Mouse (Mus musculus) cerebellum, adult 2 months (tissue): ENCODE results near the gene Ift57. TPM values are rescaled to one million over a fixed set of nuclear protein-coding genes. Genes with fewer than 3 reads are reported as not detected.

Source experiments
- DNase-seq, 2 experiments: peaks; one replicate each; pipeline ENCODE4 v3.0.0; 2021
- H3K27ac ChIP-seq: fragments of 200-500 bp; 2 replicates; pipeline ENCODE4 v1.5.1; 2012; ENCODE audit warnings: low read length, control low read depth, inconsistent platforms; ENCODE audit not compliant: insufficient read depth
- H3K27me3 ChIP-seq: fragments of 200-500 bp; 2 replicates; pipeline ENCODE4 v1.6.1; 2012; ENCODE audit warnings: inconsistent platforms, mild to moderate bottlenecking, low read length, moderate library complexity; ENCODE audit not compliant: control insufficient read depth, insufficient read depth
- H3K4me1 ChIP-seq: fragments of 200-500 bp; 2 replicates; pipeline ENCODE4 v1.6.1; 2011; ENCODE audit warnings: low read length; ENCODE audit not compliant: control insufficient read depth, insufficient read depth
- H3K4me3 ChIP-seq: fragments of 200-500 bp; replicated peaks from 2 replicates; pipeline ENCODE3; 2011; ENCODE audit warnings: mild to moderate bottlenecking, low read depth, low read length, control low read depth; ENCODE audit not compliant: insufficient read depth
- CTCF ChIP-seq: fragments of 200-500 bp; IDR thresholded peaks from 2 replicates; pipeline ENCODE4 v1.5.1; 2011; ENCODE audit warnings: low read depth, mild to moderate bottlenecking, control low read depth, low read length, moderate library complexity, borderline replicate concordance; ENCODE audit not compliant: insufficient read depth
- POLR2A ChIP-seq: fragments of 200-500 bp; IDR thresholded peaks from 2 replicates; pipeline ENCODE4 v1.6.1; 2011; ENCODE audit warnings: low read length, control low read depth, borderline replicate concordance; ENCODE audit not compliant: insufficient read depth
- WGBS: fragments of 180-500 bp; shearing (Covaris S2); methylation state at CpG from one replicate; pipeline ENCODE4 v1.1.7; 2018; 5-methylcytosine and 5-hydroxymethylcytosine counted together
- polyA plus RNA-seq: library from polyadenylated mRNA; depleted of rRNA; stranded (reverse); fragments of >200 nt; gene quantifications from 2 replicates; pipeline ENCODE4 v1.2.3, GENCODE M21; 2012

The Ift57 gene
- polyA plus RNA-seq, 1 experiment: 39.0 TPM

DNA sequence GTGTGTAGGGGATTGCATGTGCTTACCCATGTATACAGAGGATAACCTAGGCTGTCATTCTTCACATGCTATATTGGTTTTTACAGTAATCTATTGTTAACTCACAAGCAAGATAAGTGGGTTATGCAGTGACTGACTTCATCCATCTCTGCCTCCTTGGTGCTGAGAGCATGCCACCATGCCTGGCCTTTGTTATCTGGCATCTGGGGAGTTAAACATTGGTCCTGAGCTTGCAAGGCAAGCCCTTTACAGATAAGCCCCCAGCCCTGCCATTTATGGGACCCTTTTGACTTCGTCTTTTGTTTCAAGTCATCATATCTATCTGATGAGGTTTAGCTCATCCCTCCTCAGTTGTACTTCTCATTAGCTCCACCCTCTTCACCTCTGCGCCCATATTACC is 25.9 kb downstream of the Ift57 start:
- Histone ChIP-seq H3K4me3 (no peak overlapping the region), H3K27ac (no peak overlapping the region), H3K4me1 (peaks cover 27% of the 10 kb centered on the region), H3K27me3 (no peaks in the 10 kb centered on the region)
- no peak for DNase-seq
- TF ChIP-seq POLR2A (no peak), CTCF (no peak)
- 97% methylated on average over 2 of the region's 2 CpGs for WGBS

DNA sequence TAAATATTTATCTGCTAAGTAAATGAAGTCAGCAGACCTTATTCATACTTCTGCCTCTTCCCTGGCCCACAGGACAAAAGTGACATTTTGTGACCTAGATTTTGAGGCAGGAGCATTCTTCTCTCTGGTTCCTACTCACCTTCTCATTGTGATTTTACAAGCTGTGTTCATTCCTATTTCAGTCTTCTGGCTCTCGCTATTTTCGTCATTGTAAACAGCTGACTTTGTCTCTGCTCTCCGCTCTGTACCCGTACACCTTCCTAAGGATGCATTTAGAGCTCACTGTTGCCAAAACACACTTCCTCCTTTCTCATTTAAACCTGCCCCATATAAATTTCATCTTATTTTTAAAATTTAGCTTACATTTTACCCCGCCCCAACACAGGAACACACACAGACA is 26.4 kb downstream of the Ift57 start:
- Histone ChIP-seq H3K4me3 (no peak overlapping the region), H3K27ac (no peak overlapping the region), H3K4me1 (peaks cover 27% of the 10 kb centered on the region), H3K27me3 (no peaks in the 10 kb centered on the region)
- 47% methylated on average over 5 of the region's 5 CpGs for WGBS
- peak in 1 of 2 experiments; percentile 30 for DNase-seq
- TF ChIP-seq POLR2A (no peak), CTCF (no peak)

DNA sequence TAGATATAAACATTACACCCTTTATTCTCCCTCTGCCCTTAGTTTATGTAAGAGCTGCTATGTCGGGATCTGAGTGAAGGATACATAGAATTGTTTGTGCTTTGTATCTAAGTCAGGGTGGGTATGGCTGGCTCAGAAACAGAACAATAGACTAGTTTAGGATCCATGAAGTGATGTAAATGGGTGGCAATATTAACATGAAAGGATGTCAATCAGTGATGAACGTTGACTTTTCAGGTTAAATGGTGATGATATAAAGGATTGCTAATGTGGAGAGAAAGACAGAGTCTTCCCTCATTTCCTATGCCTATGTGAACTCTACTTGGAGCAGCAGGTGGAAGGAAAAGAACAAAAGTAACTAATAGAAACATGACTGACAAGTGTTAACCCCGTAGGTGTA is 27.2 kb downstream of the Ift57 start:
- Histone ChIP-seq H3K27ac (no peak overlapping the region), H3K4me3 (no peak overlapping the region), H3K4me1 (peaks cover 22% of the 10 kb centered on the region), H3K27me3 (no peaks in the 10 kb centered on the region)
- no peak for DNase-seq
- no peak for TF ChIP-seq CTCF
- no peak for TF ChIP-seq POLR2A
- 74% methylated on average over 3 of the region's 3 CpGs for WGBS

DNA sequence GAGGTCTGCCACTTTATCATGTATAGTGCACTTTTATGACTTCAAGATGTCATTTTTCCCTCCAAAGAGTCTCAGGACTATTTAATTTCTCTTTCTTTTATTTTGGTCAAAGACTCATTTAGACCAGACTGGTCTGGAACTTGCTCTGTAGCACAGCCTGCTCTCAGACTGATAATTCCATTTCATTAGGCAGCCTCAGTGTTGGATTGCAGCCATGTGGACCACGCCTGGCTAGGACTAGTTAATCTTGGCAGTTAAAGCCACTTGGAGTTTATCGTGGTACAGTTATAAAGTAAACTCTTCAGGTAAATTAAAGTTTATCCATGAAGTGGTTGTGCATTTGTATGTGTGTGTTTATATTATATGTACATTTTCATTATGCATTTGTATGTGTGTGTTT is 27.7 kb downstream of the Ift57 start:
- DNase-seq: no peak
- H3K27me3 ChIP-seq: no peaks in the 10 kb centered on the region
- TF ChIP-seq CTCF (no peak), POLR2A (no peak)
- WGBS: 47% methylated on average over 2 of the region's 2 CpGs
- no peak overlapping the region for H3K27ac ChIP-seq
- H3K4me1 ChIP-seq: peaks cover 17% of the 10 kb centered on the region
- H3K4me3 ChIP-seq: no peak overlapping the region

DNA sequence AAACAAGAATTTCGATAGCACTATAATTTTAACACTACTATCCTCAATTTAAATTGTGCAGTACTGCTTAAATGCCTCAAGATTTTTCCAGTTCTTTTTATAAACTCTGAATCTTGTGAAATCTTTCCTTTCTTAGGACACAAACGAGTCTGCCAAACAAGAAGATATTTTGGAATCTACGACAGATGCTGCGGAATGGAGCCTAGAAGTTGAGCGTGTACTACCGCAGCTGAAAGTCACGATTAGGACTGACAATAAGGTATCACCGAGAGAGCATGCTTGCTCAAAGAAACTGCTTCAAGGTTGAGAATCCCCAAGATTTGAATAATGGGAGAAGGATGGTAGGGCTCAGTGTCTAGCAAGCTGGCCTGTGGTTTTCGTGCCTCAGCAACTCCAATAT is 37.5 kb downstream of the Ift57 start:
- no peak for TF ChIP-seq POLR2A
- no peak for TF ChIP-seq CTCF
- no peaks in the 10 kb centered on the region for H3K27me3 ChIP-seq
- no peak overlapping the region for H3K27ac ChIP-seq
- DNase-seq: no peak
- H3K4me1 ChIP-seq: no peaks in the 10 kb centered on the region
- WGBS: 94% methylated on average over 9 of the region's 9 CpGs
- no peak overlapping the region for H3K4me3 ChIP-seq

DNA sequence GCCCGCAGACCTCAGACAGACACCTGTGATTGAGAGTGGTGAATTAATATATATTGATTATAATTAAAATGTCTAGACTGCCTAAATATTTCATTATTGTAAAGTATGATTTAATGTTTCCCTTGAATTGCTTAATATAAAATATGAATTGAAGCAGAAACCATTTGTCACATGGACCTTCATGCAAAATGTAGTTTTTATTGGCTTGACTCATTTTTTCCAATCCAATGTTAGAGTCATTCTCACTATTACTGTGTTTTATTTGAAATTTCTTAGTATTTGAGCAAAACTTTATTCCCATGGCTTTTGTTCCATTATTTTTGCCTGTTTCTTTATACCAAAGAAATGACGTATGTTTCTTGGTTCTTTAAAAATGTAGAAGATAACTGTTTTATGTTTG is 48.3 kb downstream of the Ift57 start:
- no peak overlapping the region for H3K27ac ChIP-seq
- no peaks in the 10 kb centered on the region for H3K27me3 ChIP-seq
- TF ChIP-seq POLR2A (no peak), CTCF (no peak)
- no peak overlapping the region for H3K4me3 ChIP-seq
- no peaks in the 10 kb centered on the region for H3K4me1 ChIP-seq
- no peak for DNase-seq
- WGBS: 98% methylated on average over 2 of the region's 2 CpGs

DNA sequence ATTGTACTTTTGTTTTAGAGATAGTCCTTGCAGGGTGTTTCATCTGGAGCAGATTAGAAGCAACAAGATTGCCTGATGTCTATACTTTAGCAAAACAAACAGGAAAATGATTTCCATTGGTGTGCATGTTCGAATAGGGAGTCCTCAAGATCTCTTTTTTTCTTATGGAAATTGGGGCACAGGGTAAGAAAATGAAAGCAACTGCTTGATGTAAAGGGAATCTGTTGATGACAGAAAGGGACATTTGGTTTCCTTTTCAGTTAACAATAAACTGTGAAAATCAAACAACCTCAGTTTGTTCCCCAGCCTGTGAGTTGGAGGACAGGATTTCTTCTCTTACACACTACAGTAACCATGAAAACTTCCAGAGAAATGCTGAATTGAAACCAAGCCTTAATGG is 53.9 kb downstream of the Ift57 start:
- no peaks in the 10 kb centered on the region for H3K4me1 ChIP-seq
- no peak overlapping the region for H3K27ac ChIP-seq
- 90% methylated on average over 1 of the region's 1 CpGs for WGBS
- no peak for DNase-seq
- TF ChIP-seq CTCF: no peak
- no peak for TF ChIP-seq POLR2A
- H3K4me3 ChIP-seq: no peak overlapping the region
- no peaks in the 10 kb centered on the region for H3K27me3 ChIP-seq

DNA sequence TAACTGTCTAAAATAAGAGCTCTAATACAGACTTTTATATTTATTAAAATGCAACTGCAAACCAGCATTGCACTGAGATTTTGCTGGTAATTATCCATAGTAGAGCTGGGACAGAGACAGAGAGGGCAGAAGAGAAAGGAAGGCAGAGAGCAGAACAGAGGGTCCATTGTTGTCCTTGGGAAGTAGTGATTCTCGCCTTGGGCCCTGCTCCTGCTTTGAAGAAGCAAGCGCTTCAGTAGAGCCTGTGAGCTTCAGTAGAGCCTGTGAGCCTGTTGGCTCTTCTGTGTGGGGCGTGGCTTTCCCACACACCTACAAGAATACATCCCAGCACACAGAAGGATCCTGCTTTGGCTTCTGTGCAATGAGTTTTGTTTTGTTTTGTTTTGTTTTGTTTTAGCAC is 54.3 kb downstream of the Ift57 start:
- Histone ChIP-seq H3K27me3 (no peaks in the 10 kb centered on the region), H3K4me1 (no peaks in the 10 kb centered on the region), H3K4me3 (no peak overlapping the region), H3K27ac (no peak overlapping the region)
- 75% methylated on average over 3 of the region's 3 CpGs for WGBS
- TF ChIP-seq CTCF (no peak), POLR2A (no peak)
- DNase-seq: no peak

DNA sequence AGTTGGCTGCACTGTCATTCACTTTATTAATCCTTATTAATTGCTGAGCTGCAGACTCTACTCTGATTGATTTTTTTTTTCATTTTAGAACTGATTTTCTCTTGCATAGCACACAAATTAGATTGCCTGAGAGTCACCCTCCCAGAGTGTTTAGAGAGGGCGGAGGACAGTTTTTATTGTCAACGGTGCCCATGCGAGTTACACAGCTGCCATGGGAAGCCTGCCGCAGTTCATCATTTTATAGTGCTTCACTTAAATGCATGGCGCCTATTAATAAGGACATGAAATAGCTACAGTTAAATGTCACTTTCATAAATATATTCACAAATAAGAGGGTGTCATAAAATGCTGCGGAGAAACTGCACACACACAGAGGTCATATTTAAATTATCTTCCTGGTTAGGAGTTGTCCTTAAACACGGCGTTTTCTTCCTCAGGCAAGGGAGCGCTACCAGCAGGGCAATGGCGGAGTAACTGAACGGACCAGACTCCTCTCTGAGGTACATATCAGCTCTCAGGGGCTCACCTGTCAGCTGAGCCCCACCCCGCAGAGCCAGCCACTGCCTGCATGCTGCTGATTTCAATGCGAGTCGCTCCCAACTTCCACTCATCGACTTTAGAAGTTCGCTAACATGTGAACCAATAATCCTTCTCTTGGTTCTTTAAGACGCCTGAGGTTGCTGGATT is 61.6 kb downstream of the Ift57 start:
- H3K4me1 ChIP-seq: no peaks in the 10 kb centered on the region
- H3K4me3 ChIP-seq: no peak overlapping the region
- H3K27me3 ChIP-seq: no peaks in the 10 kb centered on the region
- WGBS: 91% methylated on average over 17 of the region's 17 CpGs
- TF ChIP-seq CTCF: no peak
- TF ChIP-seq POLR2A: no peak
- no peak overlapping the region for H3K27ac ChIP-seq
- no peak for DNase-seq
